Mouse (Mus musculus) embryo, embryonic 9.5 days (tissue): Measurements from ENCODE around the gene Chd1l.

ENCODE experiments used
- DNase-seq: peaks from one replicate; pipeline ENCODE4 v3.0.0-alpha.2; 2017; ENCODE audit errors: extremely low spot score

The Chd1l gene

GRCm38 (mm10) chr3:97524835-97525234 lies 85.2 kb downstream of the Chd1l start:
- DNase-seq = no peak

GRCm38 (mm10) chr3:97521946-97522731 lies 87.9 kb downstream of the Chd1l start:
- no peak for DNase-seq

- DNase-seq = no peak
Observed at GRCm38 (mm10) chr3:97519883-97520282, 90.1 kb downstream of the Chd1l start.

- no peak for DNase-seq
Observed at GRCm38 (mm10) chr3:97512296-97512695, 97.7 kb downstream of the Chd1l start.
